In the genomic region with DNA sequence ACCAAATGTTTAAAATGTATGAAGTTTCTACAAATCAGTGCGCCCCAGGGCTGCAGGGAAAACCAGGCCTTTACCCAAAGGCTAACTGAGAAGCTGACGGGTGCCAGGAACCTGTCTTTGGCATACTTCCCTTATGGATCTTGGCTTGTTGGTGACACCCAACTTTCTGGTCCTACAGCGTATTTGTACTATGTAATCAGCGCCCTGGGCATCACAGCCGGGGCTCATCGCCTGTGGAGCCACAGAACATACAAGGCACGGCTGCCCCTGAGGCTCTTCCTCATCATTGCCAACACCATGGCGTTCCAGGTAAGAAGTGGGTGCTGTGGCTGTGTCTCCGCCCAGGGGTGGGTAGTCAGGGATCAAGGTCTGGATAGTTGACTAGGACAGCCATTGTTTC, we compare ENCODE assay signal across 8 mouse cellular contexts. TPM values are rescaled to one million over a fixed set of nuclear protein-coding genes. Genes with fewer than 3 reads are reported as not detected.
DNase-seq lines count a peak whose midpoint lies in the region; ATAC-seq and TF ChIP-seq lines count a peak whose summit lies in the region.

No protein-coding gene starts in this region.

- peaks cover 58% of the 10 kb centered on the region for H3K4me1 ChIP-seq in heart, embryonic 11.5 days (ENCODE audit: control insufficient read depth, insufficient read depth, low read length)
- H3K4me1 ChIP-seq in E14TG2a.4 (replicated peaks; ENCODE audit: low read depth, low read length): peaks cover 80% of the 10 kb centered on the region
- H3K4me1 ChIP-seq in forebrain, embryonic 15.5 days: peaks cover 76% of the 10 kb centered on the region
- peaks cover 83% of the 10 kb centered on the region for H3K4me1 ChIP-seq in liver, embryonic 16.5 days (ENCODE audit: control insufficient read depth, low read depth, low read length)

- no peak for DNase-seq in heart, postnatal 36 days
- no peak for DNase-seq in right cerebral cortex, postnatal 4 days
- DNase-seq in adrenal gland, postnatal 10 days: no peak
- no peak for DNase-seq in thymus, adult 18-20 months

- intact Hi-C loops in heart, postnatal 36 days (cut with DNase I): loop anchor here (10.0 kb wide), 1 partner anchor 133 kb away; no protein-coding TSS in a partner anchor

- H3K4me3 ChIP-seq in heart, embryonic 11.5 days (ENCODE audit: low read depth, low read length): peak overlapping the region; percentile 81
- H3K4me3 ChIP-seq in E14TG2a.4 (replicated peaks; ENCODE audit: low read length): peak overlapping the region; percentile 98
- peak overlapping the region; percentile 78 for H3K4me3 ChIP-seq in forebrain, embryonic 15.5 days
- H3K4me3 ChIP-seq in liver, embryonic 16.5 days (ENCODE audit: low read depth, low read length): peak overlapping the region; percentile 79

- 91% methylated on average over 9 of the region's 9 CpGs for WGBS in heart, embryonic 11.5 days (ENCODE audit: insufficient replicate concordance)
- 66% methylated on average over 9 of the region's 9 CpGs for WGBS in forebrain, embryonic 15.5 days
- WGBS in liver, embryonic 16.5 days (ENCODE audit: insufficient replicate concordance): 69% methylated on average over 9 of the region's 9 CpGs

- H3K36me3 ChIP-seq in heart, embryonic 11.5 days (ENCODE audit: control insufficient read depth, insufficient read depth, low read length): peaks cover 50% of the 10 kb centered on the region
- peaks cover 82% of the 10 kb centered on the region for H3K36me3 ChIP-seq in E14TG2a.4 (ENCODE audit: insufficient read depth, low read length)
- peaks cover 52% of the 10 kb centered on the region for H3K36me3 ChIP-seq in forebrain, embryonic 15.5 days
- H3K36me3 ChIP-seq in liver, embryonic 16.5 days (ENCODE audit: control insufficient read depth, insufficient read depth): peaks cover 31% of the 10 kb centered on the region

- H3K9me3 ChIP-seq in heart, embryonic 11.5 days (replicated peaks; ENCODE audit: control insufficient read depth, low read length): no peaks in the 10 kb centered on the region
- H3K9me3 ChIP-seq in E14TG2a.4 (ENCODE audit: low read length): no peaks in the 10 kb centered on the region
- H3K9me3 ChIP-seq in forebrain, embryonic 15.5 days: no peaks in the 10 kb centered on the region
- H3K9me3 ChIP-seq in liver, embryonic 16.5 days (replicated peaks; ENCODE audit: control insufficient read depth, low read length): no peaks in the 10 kb centered on the region

- H3K9ac ChIP-seq in heart, embryonic 11.5 days (ENCODE audit: low read depth, low read length): no peak overlapping the region
- H3K9ac ChIP-seq in forebrain, embryonic 15.5 days (replicated peaks): peak overlapping the region; percentile 56
- peak overlapping the region; percentile 26; the same call in 1 of the 2 replicates for H3K9ac ChIP-seq in liver, embryonic 16.5 days (ENCODE audit: low read depth, low read length)

- ATAC-seq in heart, embryonic 11.5 days (replicated peaks; ENCODE audit: insufficient number of reproducible peaks, low FRiP score, low TSS enrichment): no peak
- no peak for ATAC-seq in forebrain, embryonic 15.5 days (replicated peaks)
- ATAC-seq in liver, embryonic 16.5 days (ENCODE audit: low read depth): no peak

- TF ChIP-seq CTCF in E14TG2a.4 (conservative IDR thresholded peaks at IDR 0.05; ENCODE audit: low read length): no peak

- peak overlapping the region; percentile 97 for H3K4me2 ChIP-seq in heart, embryonic 11.5 days
- peak overlapping the region; percentile 96 for H3K4me2 ChIP-seq in forebrain, embryonic 15.5 days (replicated peaks)
- peak overlapping the region; percentile 91 for H3K4me2 ChIP-seq in liver, embryonic 16.5 days (ENCODE audit: low read depth, low read length)

- no peaks in the 10 kb centered on the region for H3K27me3 ChIP-seq in heart, embryonic 11.5 days (ENCODE audit: control insufficient read depth, insufficient read depth, low read length)
- no peaks in the 10 kb centered on the region for H3K27me3 ChIP-seq in E14TG2a.4 (ENCODE audit: insufficient read depth, low read length)
- no peaks in the 10 kb centered on the region for H3K27me3 ChIP-seq in forebrain, embryonic 15.5 days
- no peaks in the 10 kb centered on the region for H3K27me3 ChIP-seq in liver, embryonic 16.5 days (ENCODE audit: control insufficient read depth, insufficient read depth, low read depth, low read length)

- H3K27ac ChIP-seq in heart, embryonic 11.5 days (ENCODE audit: low read depth, low read length): no peak overlapping the region
- no peak overlapping the region for H3K27ac ChIP-seq in forebrain, embryonic 15.5 days (replicated peaks)
- peak overlapping the region; percentile 3 for H3K27ac ChIP-seq in liver, embryonic 16.5 days (ENCODE audit: low read length)

RNA-seq across cellular contexts. Expression of a gene that starts 4.4 kb away (rescaled TPM):
- polyA plus RNA-seq in heart, embryonic 11.5 days (2014; fragmentation: Nextera tagmentation; extraction: Ambion mirVana): 150 and 188 TPM in 2 replicates
- 10 to 100 TPM; 10.7 to 13.0 TPM for total RNA-seq in heart, postnatal 36 days (2021)
- 253 and 267 TPM in 2 replicates for polyA plus RNA-seq in forebrain, embryonic 15.5 days (2015; fragmentation: Nextera tagmentation; extraction: Ambion mirVana)
- polyA plus RNA-seq in liver, embryonic 16.5 days (2015; fragmentation: Nextera tagmentation; extraction: Ambion mirVana): 131 and 147 TPM in 2 replicates
- total RNA-seq in adrenal gland, postnatal 10 days (2021): 100 to 1,000 TPM; 226 to 239 TPM

RNA-seq across cellular contexts. Expression of a gene that starts 35.0 kb away (rescaled TPM):
- polyA plus RNA-seq in heart, embryonic 11.5 days (2014; fragmentation: Nextera tagmentation; extraction: Ambion mirVana): 0.11 and 0.18 TPM in 2 replicates
- total RNA-seq in heart, postnatal 36 days (2021): 10 to 100 TPM in 1 of 2 experiments, 1 to 10 TPM in 1; 8.2 to 15.2 TPM
- 0.15 and 0.23 TPM in 2 replicates for polyA plus RNA-seq in forebrain, embryonic 15.5 days (2015; fragmentation: Nextera tagmentation; extraction: Ambion mirVana)
- polyA plus RNA-seq in liver, embryonic 16.5 days (2015; fragmentation: Nextera tagmentation; extraction: Ambion mirVana): 0.04 and 0.07 TPM in 2 replicates
- total RNA-seq in adrenal gland, postnatal 10 days (2021): 1 to 10 TPM; 1.6 to 1.7 TPM
